Mouse (Mus musculus): ENCODE results near the gene Tmem273. TPM values are rescaled to one million over a fixed set of nuclear protein-coding genes. Genes with fewer than 3 reads are reported as not detected.

Gene Tmem273
- total and polyA plus RNA-seq, 2 experiments from 2014 or later, result 0.60 to 0.71 TPM

DNA sequence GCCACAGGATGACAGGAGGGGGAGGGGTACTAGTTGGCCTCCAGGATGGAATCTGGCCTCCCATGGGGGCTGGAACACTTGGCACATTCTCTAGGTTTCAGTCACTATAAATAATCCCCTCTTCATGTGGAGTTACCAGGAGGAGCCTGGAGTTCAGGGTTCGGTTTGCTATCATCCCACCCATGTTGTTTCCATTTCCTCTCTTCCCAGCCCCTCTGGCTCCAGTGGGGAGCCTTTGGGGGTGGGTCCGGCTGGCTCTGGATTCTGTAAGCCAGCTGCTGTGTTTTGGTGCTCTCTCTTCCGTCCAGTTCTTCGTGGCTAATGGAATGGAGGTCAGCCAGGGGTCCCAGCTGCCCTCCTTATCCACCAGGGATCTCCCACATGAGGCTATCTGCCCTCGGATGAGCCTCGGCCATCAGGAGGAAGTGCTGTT, 75.4 kb downstream of the Tmem273 start:
- Histone ChIP-seq H3K9me3 (ENCODE audit: low read length) (no peaks in the 10 kb centered on the region), H3K4me2 (ENCODE audit: low read depth, low read length, poor library complexity, severe bottlenecking) (no peak overlapping the region), H3K9ac (replicated peaks; ENCODE audit: low read length, poor library complexity, severe bottlenecking) (no peak overlapping the region), H3K27ac (ENCODE audit: low read depth, low read length) (no peak overlapping the region), H3K4me1 (ENCODE audit: insufficient read depth, low read length) (0 out of 2 replicates have a peak, but pooled peaks cover 3% of the 10 kb centered on the region), H3K36me3 (ENCODE audit: insufficient read depth, low read length) (no peaks in the 10 kb centered on the region), H3K27me3 (ENCODE audit: insufficient read depth, low read length) (peaks cover 9% of the 10 kb centered on the region; the same call in 1 of the 2 replicates), H3K4me3 (ENCODE audit: low read depth, low read length) (no peak overlapping the region)
- WGBS, result 45% methylated on average over 6 of the region's 6 CpGs
- ATAC-seq (ENCODE audit: low FRiP score) (no peak), DNase-seq (ENCODE audit: low spot score) (peak; percentile 52)
- no peak for TF ChIP-seq CTCF (IDR thresholded peaks at IDR 0.05)

DNA sequence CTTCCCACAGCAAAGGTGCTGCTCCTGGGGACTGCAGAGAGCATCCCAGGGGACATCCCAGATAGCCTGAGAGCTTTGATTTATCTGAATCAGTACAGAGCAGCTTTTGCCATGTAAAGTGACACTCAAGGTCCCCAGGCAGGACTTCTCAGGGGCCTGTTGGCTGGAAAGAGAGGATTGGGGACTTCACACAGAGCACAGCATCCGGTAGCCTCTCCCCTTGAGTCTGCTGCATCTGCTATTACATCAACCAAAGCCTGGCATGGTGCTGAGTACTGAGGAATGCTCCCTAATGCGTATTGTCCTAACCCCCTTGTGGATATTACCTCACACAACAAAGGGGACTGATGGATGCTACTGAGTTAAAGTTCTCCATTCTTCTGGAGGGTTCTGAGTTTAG, 75.9 kb downstream of the Tmem273 start:
- Histone ChIP-seq H3K4me3 (ENCODE audit: low read depth, low read length) (no peak overlapping the region), H3K27me3 (ENCODE audit: insufficient read depth, low read length) (peaks cover 6% of the 10 kb centered on the region; the same call in 1 of the 2 replicates), H3K9me3 (ENCODE audit: low read length) (no peaks in the 10 kb centered on the region), H3K4me1 (ENCODE audit: insufficient read depth, low read length) (0 out of 2 replicates have a peak, but pooled peaks cover 3% of the 10 kb centered on the region), H3K27ac (ENCODE audit: low read depth, low read length) (no peak overlapping the region), H3K9ac (replicated peaks; ENCODE audit: low read length, poor library complexity, severe bottlenecking) (no peak overlapping the region), H3K4me2 (ENCODE audit: low read depth, low read length, poor library complexity, severe bottlenecking) (no peak overlapping the region), H3K36me3 (ENCODE audit: insufficient read depth, low read length) (no peaks in the 10 kb centered on the region)
- ATAC-seq (ENCODE audit: low FRiP score) (no peak), DNase-seq (ENCODE audit: low spot score) (no peak)
- WGBS, result 46% methylated on average over 2 of the region's 2 CpGs
- TF ChIP-seq CTCF (IDR thresholded peaks at IDR 0.05), result no peak

DNA sequence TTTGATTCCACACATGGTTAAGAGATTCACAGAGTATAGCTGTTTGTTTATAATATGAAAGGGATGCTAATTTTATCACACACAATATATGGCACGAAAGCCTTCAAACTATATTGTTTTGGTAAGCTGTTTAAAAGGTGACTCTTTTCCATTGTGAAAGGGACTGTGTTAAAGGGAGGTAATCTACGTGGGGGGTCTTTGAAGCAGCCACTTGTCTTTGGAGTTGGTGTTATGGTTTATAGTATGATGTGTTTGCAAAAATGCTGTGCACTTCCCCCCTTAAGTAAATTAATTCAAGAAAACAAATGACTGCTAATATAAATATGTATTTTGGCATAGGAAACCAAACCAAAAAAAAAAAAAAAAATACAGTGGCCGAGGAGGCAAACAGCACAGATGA, 79.6 kb downstream of the Tmem273 start:
- Histone ChIP-seq H3K27me3 (ENCODE audit: insufficient read depth, low read length) (no peaks in the 10 kb centered on the region), H3K9me3 (ENCODE audit: low read length) (no peaks in the 10 kb centered on the region), H3K9ac (replicated peaks; ENCODE audit: low read length, poor library complexity, severe bottlenecking) (no peak overlapping the region), H3K4me3 (ENCODE audit: low read depth, low read length) (no peak overlapping the region), H3K4me2 (ENCODE audit: low read depth, low read length, poor library complexity, severe bottlenecking) (no peak overlapping the region), H3K36me3 (ENCODE audit: insufficient read depth, low read length) (no peaks in the 10 kb centered on the region), H3K4me1 (ENCODE audit: insufficient read depth, low read length) (no peaks in the 10 kb centered on the region), H3K27ac (ENCODE audit: low read depth, low read length) (no peak overlapping the region)
- no peak for ATAC-seq (ENCODE audit: low FRiP score)
- WGBS, result 72% methylated on average over 3 of the region's 3 CpGs
- DNase-seq (ENCODE audit: low spot score), result no peak
- no peak for TF ChIP-seq CTCF (IDR thresholded peaks at IDR 0.05)

Other genes starting within 250 kb of the Tmem273 start
- gene Prrxl1, start 186.6 kb upstream of the Tmem273 start, total RNA-seq (2014; rRNA removed), result 1.8 and 3.8 TPM in 2 replicates
- gene Prrxl1, start 186.6 kb upstream of the Tmem273 start, polyA plus RNA-seq (2015; fragmentation: Nextera tagmentation; extraction: Ambion mirVana), result 0.60 and 0.79 TPM in 2 replicates
- gene 3425401B19Rik, start 100.7 kb upstream of the Tmem273 start, total RNA-seq (2014; rRNA removed), result 0.05 and 0.33 TPM in 2 replicates
- gene 3425401B19Rik, start 100.7 kb upstream of the Tmem273 start, polyA plus RNA-seq (2015; fragmentation: Nextera tagmentation; extraction: Ambion mirVana), result 0.04 and 0.17 TPM in 2 replicates
- not detected in 2 replicates for gene Fam170b, start 48.0 kb downstream of the Tmem273 start, total RNA-seq (2014; rRNA removed)
- not detected in 2 replicates for gene Fam170b, start 48.0 kb downstream of the Tmem273 start, polyA plus RNA-seq (2015; fragmentation: Nextera tagmentation; extraction: Ambion mirVana)
- 9.2 and 11.0 TPM in 2 replicates for gene Vstm4, start 70.8 kb downstream of the Tmem273 start, total RNA-seq (2014; rRNA removed)
- 11.4 and 13.8 TPM in 2 replicates for gene Vstm4, start 70.8 kb downstream of the Tmem273 start, polyA plus RNA-seq (2015; fragmentation: Nextera tagmentation; extraction: Ambion mirVana)
- 2.0 and 2.2 TPM in 2 replicates for gene Lrrc18, start 205.4 kb downstream of the Tmem273 start, total RNA-seq (2014; rRNA removed)
- 0.63 and 0.70 TPM in 2 replicates for gene Lrrc18, start 205.4 kb downstream of the Tmem273 start, polyA plus RNA-seq (2015; fragmentation: Nextera tagmentation; extraction: Ambion mirVana)

Data from midbrain, postnatal 0 days (tissue).